Mouse (Mus musculus): ENCODE measurements at regions not wholly inside any gene's neighbourhood (a gene's known extent, or its start where the extent isn't known, plus 50 kb on each side); places are given as distances from the start of the nearest gene placed in this dataset.

- Histone ChIP-seq H3K27ac (replicated peaks) (no peak overlapping the region), H3K4me3 (no peak overlapping the region), H3K9me3 (no peaks in the 10 kb centered on the region), H3K9ac (replicated peaks) (no peak overlapping the region), H3K4me1 (peaks cover 4% of the 10 kb centered on the region; the same call in 1 of the 2 replicates), H3K4me2 (replicated peaks) (no peak overlapping the region), H3K36me3 (no peaks in the 10 kb centered on the region), H3K27me3 (no peaks in the 10 kb centered on the region)
- ATAC-seq (ENCODE audit: low FRiP score, low read depth) = no peak
- 67% methylated on average over 8 of the region's 8 CpGs for WGBS
Observed at GRCm38 (mm10) chr17:84115133-84115532, 72.6 kb downstream of the Zfp36l2 start.

GRCm38 (mm10) chr17:84114279-84114994 is 73.3 kb downstream of the Zfp36l2 start:
- Histone ChIP-seq H3K4me1 (peaks cover 4% of the 10 kb centered on the region; the same call in 1 of the 2 replicates), H3K36me3 (no peaks in the 10 kb centered on the region), H3K27me3 (no peaks in the 10 kb centered on the region), H3K4me3 (no peak overlapping the region), H3K9me3 (no peaks in the 10 kb centered on the region), H3K27ac (replicated peaks) (no peak overlapping the region), H3K4me2 (replicated peaks) (no peak overlapping the region), H3K9ac (replicated peaks) (no peak overlapping the region)
- 68% methylated on average over 9 of the region's 9 CpGs for WGBS
- ATAC-seq (ENCODE audit: low FRiP score, low read depth) = 0 out of 2 replicates have a peak, but pooled peaks have one; percentile 31

- peak; percentile 61 for ATAC-seq (ENCODE audit: low FRiP score, low read depth)
- peaks cover 4% of the 10 kb centered on the region; the same call in 1 of the 2 replicates for H3K4me1 ChIP-seq
- no peaks in the 10 kb centered on the region for H3K9me3 ChIP-seq
- WGBS = 27% methylated on average over 8 of the region's 8 CpGs
- H3K27me3 ChIP-seq = no peaks in the 10 kb centered on the region
- no peak overlapping the region for H3K9ac ChIP-seq (replicated peaks)
- no peak overlapping the region for H3K4me2 ChIP-seq (replicated peaks)
- H3K27ac ChIP-seq (replicated peaks) = no peak overlapping the region
- no peaks in the 10 kb centered on the region for H3K36me3 ChIP-seq
- no peak overlapping the region for H3K4me3 ChIP-seq
Observed at GRCm38 (mm10) chr17:84113608-84114278, 74.0 kb downstream of the Zfp36l2 start.

- no peak for ATAC-seq (ENCODE audit: low FRiP score, low read depth)
- WGBS = 38% methylated on average over 6 of the region's 6 CpGs
Observed at GRCm38 (mm10) chr17:84112411-84113031, 75.2 kb downstream of the Zfp36l2 start.

GRCm38 (mm10) chr17:84111787-84112370 is 75.9 kb downstream of the Zfp36l2 start:
- no peak overlapping the region for H3K27ac ChIP-seq (replicated peaks)
- 72% methylated on average over 10 of the region's 10 CpGs for WGBS
- no peaks in the 10 kb centered on the region for H3K36me3 ChIP-seq
- H3K4me3 ChIP-seq = no peak overlapping the region
- ATAC-seq (ENCODE audit: low FRiP score, low read depth) = no peak
- H3K27me3 ChIP-seq = no peaks in the 10 kb centered on the region
- peaks cover 4% of the 10 kb centered on the region for H3K4me1 ChIP-seq
- H3K9ac ChIP-seq (replicated peaks) = no peak overlapping the region
- H3K9me3 ChIP-seq = no peaks in the 10 kb centered on the region
- H3K4me2 ChIP-seq (replicated peaks) = no peak overlapping the region

More at GRCm38 (mm10) chr17:84112411-84113031, 75.2 kb downstream of the Zfp36l2 start:
- Histone ChIP-seq H3K4me2 (replicated peaks) (no peak overlapping the region), H3K4me1 (peaks cover 4% of the 10 kb centered on the region; the same call in 1 of the 2 replicates), H3K9me3 (no peaks in the 10 kb centered on the region), H3K4me3 (no peak overlapping the region), H3K36me3 (no peaks in the 10 kb centered on the region), H3K27ac (replicated peaks) (no peak overlapping the region), H3K27me3 (no peaks in the 10 kb centered on the region), H3K9ac (replicated peaks) (no peak overlapping the region)

GRCm38 (mm10) chr17:84110945-84111344 is 76.8 kb downstream of the Zfp36l2 start:
- H3K27me3 ChIP-seq = no peaks in the 10 kb centered on the region
- H3K4me2 ChIP-seq (replicated peaks) = no peak overlapping the region
- H3K4me1 ChIP-seq = peaks cover 4% of the 10 kb centered on the region
- no peaks in the 10 kb centered on the region for H3K9me3 ChIP-seq
- H3K4me3 ChIP-seq = no peak overlapping the region
- no peak overlapping the region for H3K27ac ChIP-seq (replicated peaks)
- ATAC-seq (ENCODE audit: low FRiP score, low read depth) = no peak
- WGBS = 86% methylated on average over 9 of the region's 9 CpGs
- no peaks in the 10 kb centered on the region for H3K36me3 ChIP-seq
- no peak overlapping the region for H3K9ac ChIP-seq (replicated peaks)

GRCm38 (mm10) chr17:84110000-84110695 is 77.6 kb downstream of the Zfp36l2 start:
- Histone ChIP-seq H3K9ac (replicated peaks) (no peak overlapping the region), H3K4me1 (peaks cover 4% of the 10 kb centered on the region), H3K27ac (replicated peaks) (no peak overlapping the region), H3K9me3 (no peaks in the 10 kb centered on the region), H3K4me2 (replicated peaks) (no peak overlapping the region), H3K36me3 (no peaks in the 10 kb centered on the region), H3K27me3 (no peaks in the 10 kb centered on the region), H3K4me3 (no peak overlapping the region)
- 79% methylated on average over 9 of the region's 9 CpGs for WGBS
- no peak for ATAC-seq (ENCODE audit: low FRiP score, low read depth)

- ATAC-seq (ENCODE audit: low FRiP score, low read depth) = 0 out of 2 replicates have a peak, but pooled peaks have one; percentile 23
- no peak overlapping the region for H3K27ac ChIP-seq (replicated peaks)
Observed at GRCm38 (mm10) chr17:84107946-84108686, 79.6 kb downstream of the Zfp36l2 start.

GRCm38 (mm10) chr17:84107497-84107896 is 80.2 kb downstream of the Zfp36l2 start:
- 78% methylated on average over 3 of the region's 3 CpGs for WGBS
- Histone ChIP-seq H3K27me3 (no peaks in the 10 kb centered on the region), H3K4me1 (peaks cover 4% of the 10 kb centered on the region), H3K4me3 (no peak overlapping the region), H3K27ac (replicated peaks) (no peak overlapping the region), H3K4me2 (replicated peaks) (no peak overlapping the region), H3K9ac (replicated peaks) (no peak overlapping the region), H3K9me3 (no peaks in the 10 kb centered on the region), H3K36me3 (no peaks in the 10 kb centered on the region)
- no peak for ATAC-seq (ENCODE audit: low FRiP score, low read depth)

More at GRCm38 (mm10) chr17:84107946-84108686, 79.6 kb downstream of the Zfp36l2 start:
- H3K27me3 ChIP-seq = no peaks in the 10 kb centered on the region
- H3K9me3 ChIP-seq = no peaks in the 10 kb centered on the region
- 87% methylated on average over 8 of the region's 8 CpGs for WGBS
- no peak overlapping the region for H3K4me3 ChIP-seq
- H3K9ac ChIP-seq (replicated peaks) = no peak overlapping the region; the same call in 1 of the 2 replicates
- peaks cover 4% of the 10 kb centered on the region for H3K4me1 ChIP-seq
- no peaks in the 10 kb centered on the region for H3K36me3 ChIP-seq
- H3K4me2 ChIP-seq (replicated peaks) = no peak overlapping the region

GRCm38 (mm10) chr17:84104242-84104641 is 83.5 kb downstream of the Zfp36l2 start:
- no peak overlapping the region for H3K4me3 ChIP-seq
- 88% methylated on average over 7 of the region's 7 CpGs for WGBS
- H3K4me2 ChIP-seq (replicated peaks) = no peak overlapping the region
- H3K4me1 ChIP-seq = peaks cover 16% of the 10 kb centered on the region
- no peak overlapping the region for H3K9ac ChIP-seq (replicated peaks)
- H3K27ac ChIP-seq (replicated peaks) = no peak overlapping the region
- H3K36me3 ChIP-seq = no peaks in the 10 kb centered on the region
- no peaks in the 10 kb centered on the region for H3K9me3 ChIP-seq
- no peak for ATAC-seq (ENCODE audit: low FRiP score, low read depth)
- peaks cover 6% of the 10 kb centered on the region; the same call in 1 of the 2 replicates for H3K27me3 ChIP-seq

- ATAC-seq (ENCODE audit: low FRiP score, low read depth) = no peak
- peaks cover 16% of the 10 kb centered on the region for H3K4me1 ChIP-seq
- no peak overlapping the region for H3K4me3 ChIP-seq
- H3K4me2 ChIP-seq (replicated peaks) = no peak overlapping the region
- no peak overlapping the region for H3K27ac ChIP-seq (replicated peaks)
- H3K36me3 ChIP-seq = no peaks in the 10 kb centered on the region
- H3K9ac ChIP-seq (replicated peaks) = no peak overlapping the region
- no peaks in the 10 kb centered on the region for H3K9me3 ChIP-seq
- 75% methylated on average over 7 of the region's 7 CpGs for whole genome bisulfite sequencing
- H3K27me3 ChIP-seq = peaks cover 7% of the 10 kb centered on the region; the same call in 1 of the 2 replicates
Observed at GRCm38 (mm10) chr17:84103344-84103743, 84.4 kb downstream of the Zfp36l2 start.

Measured in midbrain, embryonic 12.5 days (tissue).